Mouse (Mus musculus) forebrain, embryonic 11.5 days (tissue): ENCODE measurements around the gene Gabrb3. TPM values are rescaled to one million over a fixed set of nuclear protein-coding genes. Genes with fewer than 3 reads are reported as not detected.

Experiments used
- ATAC-seq: fragments of 200-750 bp; cut with Nextera tagmentation; replicated peaks from 2 replicates; pipeline ENCODE4 v1.8.0; 2017; ENCODE audit warnings: moderate TSS enrichment; ENCODE audit not compliant: low FRiP score
- DNase-seq: peaks from one replicate; pipeline ENCODE4 v3.0.0-alpha.2; 2017; ENCODE audit warnings: low spot score
- H3K27ac ChIP-seq: fragments of 300-500 bp; sonication (generic); 2 replicates; pipeline ENCODE4 v1.5.1; 2014; ENCODE audit warnings: low read depth, low read length
- H3K27me3 ChIP-seq: fragments of 300-500 bp; sonication (generic); 2 replicates; pipeline ENCODE4 v1.6.1; 2014; ENCODE audit warnings: mild to moderate bottlenecking, low read length, mixed read lengths; ENCODE audit not compliant: control insufficient read depth, insufficient read depth
- H3K36me3 ChIP-seq: fragments of 300-500 bp; sonication (generic); 2 replicates; pipeline ENCODE4 v1.6.1; 2014; ENCODE audit warnings: mild to moderate bottlenecking, low read length, moderate library complexity, mixed read lengths; ENCODE audit not compliant: control insufficient read depth, insufficient read depth
- H3K4me1 ChIP-seq: fragments of 300-500 bp; sonication (generic); replicated peaks from 2 replicates; pipeline ENCODE4 v1.6.1; 2014; ENCODE audit warnings: low read length, mixed read lengths; ENCODE audit not compliant: control insufficient read depth, insufficient read depth
- H3K4me2 ChIP-seq: fragments of 300-500 bp; sonication (generic); 2 replicates; pipeline ENCODE4 v1.6.1; 2014; ENCODE audit warnings: low read depth, mild to moderate bottlenecking, low read length, moderate library complexity, mixed read lengths; ENCODE audit not compliant: severe bottlenecking
- H3K4me3 ChIP-seq: fragments of 300-500 bp; sonication (generic); 2 replicates; pipeline ENCODE4 v1.5.1; 2014; ENCODE audit warnings: low read depth, low read length
- H3K9ac ChIP-seq: fragments of 300-500 bp; sonication (generic); 2 replicates; pipeline ENCODE4 v1.6.1; 2014; ENCODE audit warnings: low read length
- H3K9me3 ChIP-seq: fragments of 300-500 bp; sonication (generic); 2 replicates; pipeline ENCODE4 v1.6.1; 2016; ENCODE audit warnings: low read length, mixed read lengths; ENCODE audit not compliant: control insufficient read depth
- WGBS: fragments of 180-500 bp; shearing (Covaris S2); extraction: QIAGEN DNeasy Blood & Tissue Kit; methylation state at CpG from one replicate; pipeline ENCODE4 v1.1.7; 2014; 5-methylcytosine and 5-hydroxymethylcytosine counted together
- polyA plus RNA-seq: library from polyadenylated mRNA; unstranded; fragments of >200 nt; fragmentation: Nextera tagmentation; extraction: Ambion mirVana; gene quantifications from 2 replicates; pipeline ENCODE4 v1.2.1, GENCODE M21; 2014

Gabrb3 gene
- polyA plus RNA-seq, 1 experiment from 2014 or later, result 8.5 TPM

DNA sequence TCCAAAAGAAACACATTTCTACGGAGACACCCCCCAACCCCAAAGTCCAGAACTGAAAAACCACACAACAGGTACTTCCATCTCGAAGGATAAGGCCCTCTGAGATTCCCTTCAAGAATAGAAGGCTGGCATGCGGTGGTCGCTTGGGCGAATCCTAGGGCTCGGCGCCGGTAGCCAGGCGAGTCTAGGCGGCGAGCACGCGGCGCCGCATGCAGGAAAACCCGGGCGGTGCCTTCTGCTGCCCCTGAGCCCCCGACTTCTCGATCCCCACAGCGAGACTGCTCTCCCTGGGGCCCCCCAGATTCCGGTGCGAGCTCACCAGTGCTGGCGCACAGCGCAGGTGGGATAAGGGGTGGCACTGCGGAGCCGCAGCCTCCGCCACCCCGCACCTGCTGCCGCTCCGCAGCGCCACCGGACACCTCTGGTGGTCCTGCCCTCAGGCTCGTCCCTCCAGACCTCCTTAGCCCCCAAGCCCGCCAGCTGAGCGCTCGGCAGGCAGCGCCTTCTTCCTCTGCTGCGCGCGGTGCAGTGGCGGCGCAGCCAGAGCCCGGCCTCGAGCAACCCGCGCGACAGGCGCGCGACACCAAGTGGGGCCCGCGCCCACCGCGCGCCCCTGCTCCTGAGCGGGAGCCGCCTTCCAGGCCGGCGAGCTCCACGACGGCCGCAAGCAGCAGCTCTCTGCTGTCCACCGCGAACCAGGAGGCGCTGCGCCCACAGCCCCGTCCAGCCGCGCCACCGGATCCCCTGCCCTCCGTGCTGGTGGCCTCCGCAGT, 89.6 kb downstream of the Gabrb3 start:
- Histone ChIP-seq H3K4me3 (peak overlapping the region; percentile 41), H3K36me3 (no peaks in the 10 kb centered on the region), H3K27me3 (peaks cover 44% of the 10 kb centered on the region), H3K4me2 (peak overlapping the region; percentile 87), H3K9ac (peak overlapping the region; percentile 32; the same call in 1 of the 2 replicates), H3K27ac (no peak overlapping the region), H3K4me1 (0 out of 2 replicates have a peak, but pooled peaks cover 2% of the 10 kb centered on the region), H3K9me3 (no peaks in the 10 kb centered on the region)
- peak; percentile 67 for DNase-seq
- peak; percentile 69 for ATAC-seq
- WGBS, result 1% methylated on average over 70 of the region's 72 CpGs

DNA sequence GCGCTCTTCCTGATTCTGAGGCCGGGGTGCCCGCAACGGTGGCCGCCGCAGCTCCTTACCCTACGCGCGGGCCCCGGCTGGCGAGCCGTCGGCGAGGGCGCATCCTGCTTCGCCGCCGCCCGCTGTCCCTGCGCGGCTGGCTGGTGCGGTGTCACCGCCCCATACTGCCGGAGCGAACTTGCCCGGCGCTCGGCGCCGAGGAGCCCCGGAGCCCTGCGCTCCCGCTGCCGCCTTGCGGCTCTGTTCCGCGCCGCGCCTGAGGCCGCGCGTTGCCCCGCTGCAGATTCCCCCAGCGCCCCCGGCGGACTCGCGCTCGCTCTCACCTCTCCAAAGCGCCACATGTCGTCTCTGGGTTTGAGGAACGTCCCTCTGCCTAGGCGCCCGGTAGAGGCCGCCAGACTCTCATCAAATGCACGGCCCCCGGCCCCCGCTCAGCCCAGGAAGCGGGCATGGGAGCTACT, 90.2 kb downstream of the Gabrb3 start, which contains the start of gene Gabra5:
Gene Gabra5, minus strand, starts transcription at position 379 of the 461 bp plus-strand sequence.
- no peaks in the 10 kb centered on the region for H3K9me3 ChIP-seq
- peak; percentile 77 for ATAC-seq
- H3K4me3 ChIP-seq, result peak within 1 kb of the TSS; percentile 41
- peak; percentile 81 for DNase-seq
- H3K36me3 ChIP-seq, result no peaks in the 10 kb centered on the region
- peaks cover 44% of the 10 kb centered on the region for H3K27me3 ChIP-seq
- peak within 1 kb of the TSS; percentile 87 for H3K4me2 ChIP-seq
- 0 out of 2 replicates have a peak, but pooled peaks cover 2% of the 10 kb centered on the region for H3K4me1 ChIP-seq
- under 1% methylated on average over 59 of the region's 59 CpGs for WGBS
- peak within 1 kb of the TSS; percentile 32; the same call in 1 of the 2 replicates for H3K9ac ChIP-seq
- no peak within 1 kb of the TSS for H3K27ac ChIP-seq

DNA sequence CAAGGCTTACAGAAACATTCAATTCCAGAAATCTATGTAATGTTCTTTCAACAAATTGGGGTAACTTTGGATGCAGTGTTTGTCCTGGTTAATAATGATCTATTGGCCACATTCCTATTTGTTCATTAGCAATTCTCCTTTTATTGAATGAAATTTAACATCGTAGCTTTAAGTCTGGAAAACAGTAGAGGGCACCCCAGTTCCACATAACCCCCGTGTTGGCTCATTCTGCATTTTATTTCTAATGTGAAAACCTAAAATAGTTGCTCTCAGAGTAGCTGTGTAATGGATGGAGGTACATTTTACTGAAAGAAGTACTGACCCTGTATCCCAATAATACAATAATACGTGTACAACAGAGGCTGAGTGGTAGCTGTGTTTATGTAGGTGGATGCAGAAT, 93.5 kb downstream of the Gabrb3 start:
- no peak overlapping the region for H3K4me2 ChIP-seq
- H3K9ac ChIP-seq, result no peak overlapping the region
- DNase-seq, result no peak
- no peak for ATAC-seq
- no peak overlapping the region for H3K4me3 ChIP-seq
- 31% methylated on average over 3 of the region's 3 CpGs for WGBS
- 0 out of 2 replicates have a peak, but pooled peaks cover 2% of the 10 kb centered on the region for H3K4me1 ChIP-seq
- no peaks in the 10 kb centered on the region for H3K36me3 ChIP-seq
- no peaks in the 10 kb centered on the region for H3K9me3 ChIP-seq
- no peak overlapping the region for H3K27ac ChIP-seq
- peaks cover 32% of the 10 kb centered on the region for H3K27me3 ChIP-seq

DNA sequence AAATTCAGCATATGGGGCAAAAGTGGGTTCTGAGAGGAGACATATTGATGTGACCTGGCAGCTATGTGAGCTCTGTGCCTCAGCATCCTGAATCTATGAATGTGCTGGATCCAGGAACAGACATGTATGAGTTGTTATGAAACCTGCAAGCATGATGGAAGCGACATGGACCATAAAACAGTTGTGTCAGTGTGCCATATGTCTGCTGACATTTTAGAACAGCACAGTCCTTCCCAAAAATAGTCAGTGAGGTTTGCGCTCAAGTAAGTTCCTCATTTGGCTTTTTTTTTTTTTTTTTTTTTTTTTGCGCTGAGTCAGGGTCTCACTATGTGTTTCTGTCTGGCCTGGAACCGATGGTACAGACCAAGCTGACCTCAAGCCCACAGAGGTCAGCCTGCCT, 110.0 kb downstream of the Gabrb3 start:
- Histone ChIP-seq H3K9me3 (no peaks in the 10 kb centered on the region), H3K27ac (no peak overlapping the region), H3K4me3 (no peak overlapping the region), H3K9ac (no peak overlapping the region), H3K4me1 (no peaks in the 10 kb centered on the region), H3K27me3 (no peaks in the 10 kb centered on the region), H3K36me3 (no peaks in the 10 kb centered on the region), H3K4me2 (no peak overlapping the region)
- no peak for ATAC-seq
- WGBS, result 93% methylated on average over 4 of the region's 4 CpGs
- no peak for DNase-seq

DNA sequence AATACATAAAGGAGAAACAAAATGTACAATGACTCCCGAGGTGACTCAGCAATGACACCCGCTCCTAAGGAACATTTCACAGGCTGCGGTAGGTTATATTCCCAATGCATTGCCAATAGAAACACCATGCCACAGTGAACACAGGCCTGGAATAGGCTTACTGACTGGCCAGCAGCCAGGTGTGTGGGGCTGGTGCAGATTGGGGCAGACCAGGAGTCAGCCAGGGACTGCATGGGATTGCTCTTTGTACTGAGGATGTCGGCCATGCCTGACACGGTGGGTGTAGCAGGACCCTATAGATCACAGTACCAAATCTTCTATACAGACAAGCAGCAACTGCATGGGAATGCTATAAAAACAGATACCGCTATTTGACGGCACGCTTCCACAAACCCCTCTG, 110.5 kb downstream of the Gabrb3 start:
- WGBS, result 96% methylated on average over 8 of the region's 8 CpGs
- ATAC-seq (no peak), DNase-seq (no peak)
- H3K9me3 ChIP-seq, result no peaks in the 10 kb centered on the region
- H3K9ac ChIP-seq, result no peak overlapping the region
- H3K4me1 ChIP-seq, result no peaks in the 10 kb centered on the region
- no peaks in the 10 kb centered on the region for H3K36me3 ChIP-seq
- no peaks in the 10 kb centered on the region for H3K27me3 ChIP-seq
- no peak overlapping the region for H3K4me2 ChIP-seq
- no peak overlapping the region for H3K27ac ChIP-seq
- H3K4me3 ChIP-seq, result no peak overlapping the region

DNA sequence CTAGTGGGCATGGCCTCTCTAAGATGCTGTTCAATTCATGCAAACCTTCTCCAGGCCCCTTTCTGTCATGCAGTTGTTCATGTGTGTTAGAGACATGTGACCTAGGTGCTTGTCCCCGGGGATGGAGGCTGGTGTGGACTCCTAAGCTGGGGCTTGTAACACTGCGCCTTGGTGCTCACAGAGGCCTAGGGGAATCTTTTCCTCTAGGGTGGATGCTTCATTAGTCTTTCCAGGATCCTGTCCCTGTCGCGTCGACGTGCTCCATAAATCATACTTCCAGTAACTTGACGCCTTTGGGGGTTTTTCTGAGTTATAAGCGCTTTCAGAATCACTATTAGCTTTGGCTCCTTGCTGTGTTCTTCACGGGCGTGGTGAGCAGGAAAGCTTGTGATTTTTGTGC, 113.2 kb downstream of the Gabrb3 start:
- no peaks in the 10 kb centered on the region for H3K27me3 ChIP-seq
- H3K36me3 ChIP-seq, result no peaks in the 10 kb centered on the region
- no peak overlapping the region for H3K27ac ChIP-seq
- H3K9me3 ChIP-seq, result no peaks in the 10 kb centered on the region
- DNase-seq (no peak), ATAC-seq (no peak)
- H3K4me1 ChIP-seq, result no peaks in the 10 kb centered on the region
- no peak overlapping the region for H3K9ac ChIP-seq
- WGBS, result 92% methylated on average over 10 of the region's 10 CpGs
- H3K4me2 ChIP-seq, result no peak overlapping the region
- H3K4me3 ChIP-seq, result no peak overlapping the region

DNA sequence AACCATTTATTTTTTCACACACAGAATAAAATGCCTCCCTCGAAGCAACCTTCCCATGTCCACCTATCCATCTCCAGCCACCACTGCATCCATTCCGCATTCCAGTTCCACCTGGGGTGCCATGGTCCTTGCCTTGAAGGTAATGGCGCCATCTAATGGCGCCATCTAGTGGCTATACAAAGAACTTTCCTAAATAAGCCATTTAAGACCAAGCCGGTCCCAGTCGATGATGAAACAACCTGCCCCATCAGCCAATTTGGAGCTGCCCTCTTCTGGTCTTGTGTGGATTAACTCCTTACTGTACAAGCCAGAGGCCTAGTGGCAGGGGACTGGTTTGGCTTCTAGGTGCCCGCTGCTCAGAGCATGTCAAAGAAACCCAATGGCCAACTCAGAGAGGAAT, 119.1 kb downstream of the Gabrb3 start:
- WGBS, result 26% methylated on average over 7 of the region's 7 CpGs
- no peaks in the 10 kb centered on the region for H3K4me1 ChIP-seq
- peak; percentile 72 for ATAC-seq

DNA sequence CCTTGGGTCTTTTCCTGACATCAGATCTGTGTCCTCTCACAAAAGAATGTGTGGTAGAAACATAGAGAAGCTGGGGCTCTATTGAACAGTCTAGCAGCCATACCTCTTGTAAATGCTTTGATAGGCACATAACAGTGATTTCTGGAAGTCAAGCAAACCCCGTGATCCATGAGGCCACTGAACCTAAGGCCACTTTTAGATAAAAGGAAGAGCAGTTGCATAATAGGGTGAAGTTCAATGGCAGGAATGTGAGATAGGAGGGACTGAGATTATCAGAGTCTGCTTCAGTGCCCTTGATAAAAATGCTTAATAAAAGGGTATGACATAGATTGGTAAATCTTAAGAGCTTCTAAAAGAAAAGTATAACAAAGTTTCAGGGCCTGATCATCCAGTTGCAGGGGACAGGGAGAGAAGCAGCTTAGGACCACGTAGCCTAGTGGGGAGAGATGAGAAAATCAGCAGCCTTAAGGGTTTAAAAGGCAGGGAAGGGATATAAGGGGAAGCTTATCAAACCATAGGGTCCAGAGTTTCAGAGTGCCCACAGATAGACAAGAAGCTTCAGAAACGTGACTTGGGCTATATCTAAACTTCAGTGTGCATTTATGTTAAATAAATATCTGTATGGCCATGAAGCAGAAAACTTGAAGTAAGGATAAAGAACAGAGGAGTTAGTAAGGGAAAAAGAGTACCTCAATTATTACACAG, 141.4 kb downstream of the Gabrb3 start:
- DNase-seq (no peak), ATAC-seq (no peak)
- Histone ChIP-seq H3K27me3 (no peaks in the 10 kb centered on the region), H3K27ac (no peak overlapping the region), H3K36me3 (no peaks in the 10 kb centered on the region), H3K9ac (no peak overlapping the region), H3K4me2 (no peak overlapping the region), H3K4me3 (no peak overlapping the region), H3K4me1 (no peaks in the 10 kb centered on the region), H3K9me3 (no peaks in the 10 kb centered on the region)
- 74% methylated on average over 3 of the region's 3 CpGs for WGBS

More for the DNA sequence above, 119.1 kb downstream of the Gabrb3 start:
- H3K9me3 ChIP-seq, result no peaks in the 10 kb centered on the region
- no peaks in the 10 kb centered on the region for H3K27me3 ChIP-seq
- H3K4me3 ChIP-seq, result no peak overlapping the region
- H3K9ac ChIP-seq, result no peak overlapping the region
- no peaks in the 10 kb centered on the region for H3K36me3 ChIP-seq
- no peak overlapping the region for H3K4me2 ChIP-seq
- no peak overlapping the region for H3K27ac ChIP-seq
- no peak for DNase-seq
